Mouse (Mus musculus) liver, embryonic 12.5 days (tissue): Measurements from ENCODE around the gene Pcdh11x. TPM values are rescaled to one million over a fixed set of nuclear protein-coding genes. Genes with fewer than 3 reads are reported as not detected.
"Not testable (repeated sequence)": the region's sequence is repeated elsewhere in the genome, so short reads cannot be mapped to it uniquely, and the experiment has no call there.

Experiments used
- ATAC-seq: fragments of 200-750 bp; cut with Nextera tagmentation; 2 replicates; pipeline ENCODE4 v1.8.0; 2017; ENCODE audit warnings: moderate number of reproducible peaks, mild to moderate bottlenecking, moderate library complexity
- H3K27ac ChIP-seq: fragments of 300-500 bp; sonication (generic); 2 replicates; pipeline ENCODE4 v1.5.1; 2016; ENCODE audit warnings: mild to moderate bottlenecking
- H3K27me3 ChIP-seq: fragments of 300-500 bp; sonication (generic); replicated peaks from 2 replicates; pipeline ENCODE4 v1.6.1; 2016; ENCODE audit warnings: mild to moderate bottlenecking, moderate library complexity
- H3K36me3 ChIP-seq: fragments of 300-500 bp; sonication (generic); 2 replicates; pipeline ENCODE4 v1.6.1; 2016; ENCODE audit warnings: mild to moderate bottlenecking, moderate library complexity
- H3K4me1 ChIP-seq: fragments of 300-500 bp; sonication (generic); 2 replicates; pipeline ENCODE4 v1.6.1; 2016
- H3K4me2 ChIP-seq: fragments of 300-500 bp; sonication (generic); 2 replicates; pipeline ENCODE4 v1.6.1; 2016; ENCODE audit warnings: mild to moderate bottlenecking, moderate library complexity
- H3K4me3 ChIP-seq: fragments of 300-500 bp; sonication (generic); 2 replicates; pipeline ENCODE4 v1.5.1; 2016; ENCODE audit warnings: mild to moderate bottlenecking, moderate library complexity
- H3K9ac ChIP-seq: fragments of 300-500 bp; sonication (generic); 2 replicates; pipeline ENCODE4 v1.6.1; 2016; ENCODE audit warnings: mild to moderate bottlenecking, moderate library complexity
- H3K9me3 ChIP-seq: fragments of 300-500 bp; sonication (generic); replicated peaks from 2 replicates; pipeline ENCODE4 v1.6.1; 2016; ENCODE audit warnings: mild to moderate bottlenecking, moderate library complexity
- WGBS: fragments of 180-500 bp; shearing (Covaris S2); methylation state at CpG from one replicate; pipeline ENCODE4 v1.1.7; 2016; ENCODE audit not compliant: insufficient replicate concordance; 5-methylcytosine and 5-hydroxymethylcytosine counted together
- polyA plus RNA-seq: library from polyadenylated mRNA; unstranded; fragments of >200 nt; fragmentation: Nextera tagmentation; extraction: Ambion mirVana; gene quantifications from 2 replicates; pipeline ENCODE4 v1.2.1, GENCODE M21; 2016

The Pcdh11x gene
- polyA plus RNA-seq, 1 experiment from 2014 or later: 0.87 TPM

GRCm38 (mm10) chrX:120599309-120599708, 309.2 kb downstream of the Pcdh11x start:
- 84% methylated on average over 1 of the region's 1 CpGs for WGBS
- H3K27ac ChIP-seq: no peak overlapping the region
- H3K9ac ChIP-seq: no peak overlapping the region
- H3K27me3 ChIP-seq: no peaks in the 10 kb centered on the region
- no peaks in the 10 kb centered on the region for H3K9me3 ChIP-seq
- no peak for ATAC-seq
- no peaks in the 10 kb centered on the region for H3K36me3 ChIP-seq
- no peak overlapping the region for H3K4me3 ChIP-seq
- no peaks in the 10 kb centered on the region for H3K4me1 ChIP-seq
- no peak overlapping the region for H3K4me2 ChIP-seq

- WGBS: 56% methylated on average over 4 of the region's 4 CpGs
- Histone ChIP-seq H3K9me3 (no peaks in the 10 kb centered on the region), H3K27ac (no peak overlapping the region), H3K4me3 (no peak overlapping the region), H3K27me3 (no peaks in the 10 kb centered on the region), H3K4me2 (no peak overlapping the region), H3K4me1 (no peaks in the 10 kb centered on the region), H3K36me3 (no peaks in the 10 kb centered on the region), H3K9ac (no peak overlapping the region)
- ATAC-seq: no peak
These were observed 328.4 kb downstream of the Pcdh11x start for GRCm38 (mm10) chrX:120618460-120618859.

GRCm38 (mm10) chrX:120670236-120670635, 380.2 kb downstream of the Pcdh11x start:
- not testable (repeated sequence) for H3K9ac ChIP-seq, H3K27me3 ChIP-seq, H3K9me3 ChIP-seq, H3K4me3 ChIP-seq, H3K36me3 ChIP-seq, H3K4me2 ChIP-seq, H3K27ac ChIP-seq, ATAC-seq, H3K4me1 ChIP-seq
- 79% methylated on average over 1 of the region's 1 CpGs for WGBS

GRCm38 (mm10) chrX:120734144-120734543, 444.1 kb downstream of the Pcdh11x start:
- Histone ChIP-seq H3K36me3 (no peaks in the 10 kb centered on the region), H3K9me3 (no peaks in the 10 kb centered on the region), H3K4me1 (no peaks in the 10 kb centered on the region), H3K4me2 (no peak overlapping the region), H3K9ac (no peak overlapping the region), H3K4me3 (no peak overlapping the region), H3K27ac (no peak overlapping the region), H3K27me3 (no peaks in the 10 kb centered on the region)
- ATAC-seq: no peak

- no peaks in the 10 kb centered on the region for H3K4me1 ChIP-seq
- H3K36me3 ChIP-seq: no peaks in the 10 kb centered on the region
- no peak overlapping the region for H3K27ac ChIP-seq
- H3K4me3 ChIP-seq: no peak overlapping the region
- 5% methylated on average over 1 of the region's 1 CpGs for WGBS
- H3K27me3 ChIP-seq: no peaks in the 10 kb centered on the region
- H3K4me2 ChIP-seq: no peak overlapping the region
- no peak overlapping the region for H3K9ac ChIP-seq
- ATAC-seq: no peak
- H3K9me3 ChIP-seq: no peaks in the 10 kb centered on the region
These were observed 445.7 kb downstream of the Pcdh11x start for GRCm38 (mm10) chrX:120735792-120736191.

- no peak overlapping the region for H3K9ac ChIP-seq
- WGBS: 65% methylated on average over 3 of the region's 3 CpGs
- no peaks in the 10 kb centered on the region for H3K36me3 ChIP-seq
- no peak overlapping the region for H3K27ac ChIP-seq
- ATAC-seq: no peak
- no peak overlapping the region for H3K4me2 ChIP-seq
- no peaks in the 10 kb centered on the region for H3K27me3 ChIP-seq
- no peaks in the 10 kb centered on the region for H3K4me1 ChIP-seq
- H3K9me3 ChIP-seq: no peaks in the 10 kb centered on the region
- H3K4me3 ChIP-seq: no peak overlapping the region
These were observed 654.5 kb downstream of the Pcdh11x start for GRCm38 (mm10) chrX:120944556-120944955.

Other genes with a start within 250 kb of the Pcdh11x start
- not detected in 2 replicates for gene H2afb3, start 22.8 kb downstream of the Pcdh11x start, polyA plus RNA-seq